Mouse (Mus musculus) urinary bladder, postnatal 14 days (tissue): ENCODE data around the gene Apbb2.

Experiments used
- DNase-seq: peaks from one replicate; pipeline ENCODE4 v3.0.0; 2021; ENCODE audit warnings: low spot score

Apbb2 gene

DNA sequence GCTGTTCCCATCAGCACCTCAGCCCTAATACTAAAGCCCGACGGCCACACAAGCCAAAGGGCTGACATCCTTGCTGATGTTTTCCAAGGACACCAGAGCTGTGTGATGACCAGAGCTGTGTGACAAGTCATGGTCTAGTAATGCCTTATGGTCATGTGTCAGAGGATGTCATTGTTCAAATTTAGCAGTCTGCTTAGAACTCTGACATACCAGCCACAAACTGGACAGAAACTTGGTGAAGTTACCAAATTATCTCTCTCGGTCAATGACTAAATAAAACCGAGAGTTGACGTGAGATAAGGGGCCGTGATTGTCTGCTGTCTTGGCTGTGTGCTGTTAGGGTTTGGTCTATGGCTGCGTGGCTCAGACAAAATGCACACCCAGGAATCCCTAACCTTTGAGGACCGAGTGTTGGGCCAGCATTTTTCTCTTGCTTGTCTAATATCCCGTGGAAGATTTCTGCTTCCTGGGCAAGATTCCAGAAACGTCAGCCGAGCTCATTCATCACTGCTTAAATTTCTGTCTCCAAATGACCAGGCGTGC is 71.5 kb downstream of the Apbb2 start:
- DNase-seq, result peak; percentile 41

- no peak for DNase-seq
Measured at GRCm38 (mm10) chr5:66545573-66546141, 72.9 kb downstream of the Apbb2 start.

DNA sequence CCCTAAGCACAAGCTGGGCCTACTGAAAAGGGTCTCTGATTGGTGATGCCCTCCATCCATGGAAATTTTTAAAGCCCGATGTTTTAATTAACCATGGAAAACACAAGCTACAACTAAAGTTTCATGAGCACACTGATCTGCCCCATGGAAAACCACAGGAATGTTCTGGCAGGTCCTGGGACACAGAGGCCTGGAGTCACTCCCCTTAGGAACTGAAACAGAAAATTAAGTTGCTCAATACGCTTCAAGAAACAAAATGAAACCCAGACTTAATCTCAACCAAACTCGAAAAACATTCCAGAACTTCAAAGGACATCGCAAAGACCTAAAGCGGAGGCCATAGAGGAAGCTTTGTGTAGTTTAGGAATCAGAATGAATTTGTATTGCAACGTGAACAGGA is 74.8 kb downstream of the Apbb2 start:
- peak; percentile 28 for DNase-seq

DNA sequence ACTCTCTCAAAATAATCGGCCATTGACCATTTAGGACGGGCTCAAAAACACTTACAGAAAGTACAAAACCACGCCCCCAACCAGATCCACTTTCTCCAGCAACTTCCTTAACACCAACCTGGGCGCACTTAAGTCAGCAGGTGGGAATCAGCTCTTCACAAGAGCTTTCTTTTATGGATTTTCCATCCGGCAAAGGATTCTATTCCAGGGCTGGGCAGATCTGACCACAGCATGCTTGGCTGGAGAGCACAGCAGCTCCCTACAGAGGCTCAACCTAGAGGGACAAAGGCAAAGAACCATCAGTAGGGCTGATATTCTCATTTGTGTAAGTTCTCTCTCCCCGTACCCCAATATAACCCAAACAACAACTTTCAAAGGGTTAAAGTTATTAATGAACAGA is 75.2 kb downstream of the Apbb2 start:
- no peak for DNase-seq

DNA sequence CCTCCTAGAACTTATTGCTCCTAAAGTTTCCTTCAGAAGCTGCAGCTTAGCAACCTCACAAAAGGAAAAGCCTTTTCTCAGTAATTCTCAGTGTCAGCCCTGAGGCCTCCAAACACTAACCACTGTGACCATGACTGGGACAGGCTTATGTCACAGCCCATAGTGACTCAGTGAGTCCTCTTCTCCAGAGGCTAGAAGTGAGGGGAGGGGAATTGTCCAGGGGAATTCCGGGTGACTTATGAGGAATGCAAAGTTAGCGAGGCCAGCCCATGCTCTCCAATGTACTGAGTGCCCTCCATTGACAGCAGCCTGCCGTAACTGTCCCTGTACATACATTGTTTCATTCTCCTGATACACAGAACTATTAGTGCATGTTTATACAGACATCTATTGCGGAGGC is 76.1 kb downstream of the Apbb2 start:
- no peak for DNase-seq

GRCm38 (mm10) chr5:66541385-66541784 is 77.2 kb downstream of the Apbb2 start:
- DNase-seq, result no peak

GRCm38 (mm10) chr5:66540246-66540645 is 78.3 kb downstream of the Apbb2 start:
- DNase-seq, result no peak

- no peak for DNase-seq
Measured at GRCm38 (mm10) chr5:66537811-66538210, 80.8 kb downstream of the Apbb2 start.

- DNase-seq, result no peak
Measured at GRCm38 (mm10) chr5:66536696-66537358, 81.8 kb downstream of the Apbb2 start.

GRCm38 (mm10) chr5:66535566-66536236 is 82.9 kb downstream of the Apbb2 start:
- DNase-seq, result peak; percentile 58

GRCm38 (mm10) chr5:66533711-66534425 is 84.7 kb downstream of the Apbb2 start:
- no peak for DNase-seq

DNA sequence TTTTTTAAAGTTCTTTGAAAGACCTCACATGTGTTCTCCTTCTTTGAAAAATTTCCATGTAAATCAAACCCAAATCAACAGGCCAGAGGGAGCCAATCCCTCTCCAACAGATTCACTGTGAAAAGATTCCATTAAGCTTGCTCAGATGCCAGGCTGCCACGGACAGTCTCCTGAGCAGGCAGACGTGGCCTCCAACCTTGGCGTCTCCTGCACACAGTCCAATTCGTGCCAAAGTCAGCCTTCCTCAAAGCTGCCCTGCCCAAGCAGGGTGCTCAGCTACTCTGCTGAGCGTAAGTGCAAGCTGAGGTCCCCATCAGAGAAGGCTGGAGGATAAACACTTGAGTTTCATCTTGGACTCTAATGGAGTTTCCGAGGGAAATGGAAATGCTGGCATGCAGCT is 85.8 kb downstream of the Apbb2 start:
- no peak for DNase-seq

DNA sequence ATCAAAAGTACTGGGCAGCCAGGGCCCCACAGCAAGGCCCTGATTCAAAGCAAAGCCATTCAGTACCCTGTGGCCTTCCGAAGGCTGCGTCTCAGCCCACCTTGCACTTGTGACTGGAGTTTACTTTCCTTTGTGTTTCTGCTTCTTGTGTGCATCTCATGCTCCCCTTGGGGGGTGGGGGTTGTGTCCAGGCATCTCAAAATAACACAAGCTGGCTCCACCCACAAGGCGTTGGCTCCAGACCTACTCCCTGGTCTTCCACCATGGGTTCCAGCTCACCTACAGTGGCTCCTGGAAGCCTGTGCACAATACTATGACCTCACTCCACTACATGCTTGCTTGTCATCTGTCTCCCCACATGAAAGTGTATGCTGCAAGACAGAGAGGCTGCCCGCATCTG is 88.2 kb downstream of the Apbb2 start:
- DNase-seq, result no peak

GRCm38 (mm10) chr5:66529631-66530030 is 89.0 kb downstream of the Apbb2 start:
- no peak for DNase-seq

- DNase-seq, result no peak
Measured at GRCm38 (mm10) chr5:66528567-66528966, 90.0 kb downstream of the Apbb2 start.

- DNase-seq, result no peak
Measured at GRCm38 (mm10) chr5:66527090-66527489, 91.5 kb downstream of the Apbb2 start.

- DNase-seq, result no peak
Measured at GRCm38 (mm10) chr5:66525002-66525401, 93.6 kb downstream of the Apbb2 start.

GRCm38 (mm10) chr5:66523681-66524503 is 94.7 kb downstream of the Apbb2 start:
- no peak for DNase-seq

GRCm38 (mm10) chr5:66521250-66521649 is 97.3 kb downstream of the Apbb2 start:
- DNase-seq, result no peak

- no peak for DNase-seq
Measured at GRCm38 (mm10) chr5:66519511-66519910, 99.1 kb downstream of the Apbb2 start.

GRCm38 (mm10) chr5:66518411-66519006 is 100.1 kb downstream of the Apbb2 start:
- DNase-seq, result no peak
